Mouse (Mus musculus): ENCODE results near the gene Olfr692. TPM values are rescaled to one million over a fixed set of nuclear protein-coding genes. Genes with fewer than 3 reads are reported as not detected.

The Olfr692 gene
- polyA plus RNA-seq, 1 experiment from 2014 or later: not detected

DNA sequence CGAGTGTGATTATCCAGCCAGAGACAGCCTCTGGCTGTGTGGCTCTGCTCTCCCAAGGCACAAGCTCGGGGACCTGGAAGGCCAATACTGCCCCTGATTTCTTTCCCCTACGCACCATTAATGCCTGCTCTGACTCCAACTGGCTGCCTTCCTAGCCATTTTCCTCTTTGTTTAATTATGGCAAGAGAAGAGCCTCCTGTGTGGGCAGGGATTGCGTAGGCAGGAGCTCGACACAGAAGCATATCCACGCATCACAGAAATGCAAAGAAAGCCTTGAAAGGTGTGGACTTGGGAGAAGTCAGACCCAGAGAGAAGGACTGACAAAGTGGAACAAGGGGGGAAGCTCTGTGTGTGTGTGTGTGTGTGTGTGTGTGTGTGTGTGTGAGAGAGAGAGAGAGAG lies 46.4 kb downstream of the Olfr692 start:
- Histone ChIP-seq H3K27ac (ENCODE audit: low read depth, low read length) (no peak overlapping the region), H3K9ac (ENCODE audit: low read depth, low read length) (no peak overlapping the region), H3K9me3 (ENCODE audit: control insufficient read depth) (no peaks in the 10 kb centered on the region), H3K27me3 (replicated peaks; ENCODE audit: control insufficient read depth, insufficient read depth, low read length) (no peaks in the 10 kb centered on the region), H3K36me3 (ENCODE audit: control insufficient read depth, insufficient read depth) (no peaks in the 10 kb centered on the region), H3K4me2 (replicated peaks; ENCODE audit: low read depth) (no peak overlapping the region), H3K4me3 (ENCODE audit: low read depth, low read length) (no peak overlapping the region), H3K4me1 (replicated peaks; ENCODE audit: control insufficient read depth, insufficient read depth, low read length) (no peaks in the 10 kb centered on the region)
- WGBS: 45% methylated on average over 6 of the region's 6 CpGs
- no peak for ATAC-seq
- no peak for TF ChIP-seq CTCF (IDR thresholded peaks at IDR 0.05; ENCODE audit: low read depth)

DNA sequence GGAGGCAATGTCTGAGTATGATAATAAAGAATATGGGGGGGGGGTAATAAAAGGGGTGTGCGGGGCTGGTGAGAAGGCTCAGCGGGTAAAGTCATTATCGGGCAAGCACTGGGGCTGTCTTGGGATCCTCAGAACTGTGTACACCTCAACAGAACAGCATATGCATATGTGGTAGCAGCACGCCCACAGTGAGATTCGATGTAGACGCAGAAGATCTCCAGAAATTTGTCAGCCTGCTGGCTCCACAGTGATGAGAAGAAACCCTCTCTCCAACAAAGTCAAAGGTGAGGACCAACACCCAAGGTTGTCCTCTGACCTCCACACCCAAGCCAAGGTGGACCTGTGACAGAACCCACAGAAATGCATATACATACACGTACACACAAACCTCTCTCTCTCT lies 48.5 kb downstream of the Olfr692 start:
- H3K4me2 ChIP-seq (replicated peaks; ENCODE audit: low read depth): no peak overlapping the region
- no peaks in the 10 kb centered on the region for H3K27me3 ChIP-seq (replicated peaks; ENCODE audit: control insufficient read depth, insufficient read depth, low read length)
- 85% methylated on average over 7 of the region's 7 CpGs for WGBS
- H3K9ac ChIP-seq (ENCODE audit: low read depth, low read length): no peak overlapping the region
- no peaks in the 10 kb centered on the region for H3K4me1 ChIP-seq (replicated peaks; ENCODE audit: control insufficient read depth, insufficient read depth, low read length)
- no peaks in the 10 kb centered on the region for H3K9me3 ChIP-seq (ENCODE audit: control insufficient read depth)
- no peak overlapping the region for H3K4me3 ChIP-seq (ENCODE audit: low read depth, low read length)
- no peak for ATAC-seq
- TF ChIP-seq CTCF (IDR thresholded peaks at IDR 0.05; ENCODE audit: low read depth): no peak
- H3K27ac ChIP-seq (ENCODE audit: low read depth, low read length): no peak overlapping the region
- H3K36me3 ChIP-seq (ENCODE audit: control insufficient read depth, insufficient read depth): no peaks in the 10 kb centered on the region

DNA sequence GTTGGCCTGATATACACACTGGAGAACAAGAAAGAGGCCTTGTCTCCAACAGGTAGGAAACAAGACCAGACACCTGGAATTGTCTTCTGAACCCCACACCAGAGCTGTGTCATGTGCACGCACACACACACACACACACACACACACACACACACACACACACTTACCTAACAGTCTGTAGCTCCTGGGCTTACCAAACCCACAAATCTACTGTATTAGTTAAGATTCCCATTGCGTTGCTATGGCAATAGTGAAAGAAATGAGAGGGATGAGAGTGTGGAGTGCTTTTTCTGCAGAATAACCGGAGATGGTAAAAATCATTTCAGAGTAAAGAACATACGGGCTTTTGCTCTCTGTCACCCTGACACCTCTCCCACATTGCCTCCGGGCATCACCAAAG lies 50.1 kb downstream of the Olfr692 start:
- H3K36me3 ChIP-seq (ENCODE audit: control insufficient read depth, insufficient read depth): no peaks in the 10 kb centered on the region
- no peak overlapping the region for H3K9ac ChIP-seq (ENCODE audit: low read depth, low read length)
- 87% methylated on average over 5 of the region's 5 CpGs for WGBS
- no peaks in the 10 kb centered on the region for H3K9me3 ChIP-seq (ENCODE audit: control insufficient read depth)
- TF ChIP-seq CTCF (IDR thresholded peaks at IDR 0.05; ENCODE audit: low read depth): no peak
- no peak overlapping the region for H3K27ac ChIP-seq (ENCODE audit: low read depth, low read length)
- H3K27me3 ChIP-seq (replicated peaks; ENCODE audit: control insufficient read depth, insufficient read depth, low read length): no peaks in the 10 kb centered on the region
- H3K4me3 ChIP-seq (ENCODE audit: low read depth, low read length): no peak overlapping the region
- ATAC-seq: no peak
- H3K4me2 ChIP-seq (replicated peaks; ENCODE audit: low read depth): no peak overlapping the region
- no peaks in the 10 kb centered on the region for H3K4me1 ChIP-seq (replicated peaks; ENCODE audit: control insufficient read depth, insufficient read depth, low read length)

Other genes with a start within 250 kb of the Olfr692 start
- gene Olfr683, start 221.2 kb upstream of the Olfr692 start, polyA plus RNA-seq (2015; fragmentation: Nextera tagmentation; extraction: Ambion mirVana): not detected in 2 replicates
- not detected in 2 replicates for gene Olfr684, start 204.6 kb upstream of the Olfr692 start, polyA plus RNA-seq (2015; fragmentation: Nextera tagmentation; extraction: Ambion mirVana)
- gene Olfr685, start 182.2 kb upstream of the Olfr692 start, polyA plus RNA-seq (2015; fragmentation: Nextera tagmentation; extraction: Ambion mirVana): not detected in 2 replicates
- gene Olfr686, start 160.7 kb upstream of the Olfr692 start, polyA plus RNA-seq (2015; fragmentation: Nextera tagmentation; extraction: Ambion mirVana): not detected in 2 replicates
- not detected in 2 replicates for gene Olfr688, start 80.1 kb upstream of the Olfr692 start, polyA plus RNA-seq (2015; fragmentation: Nextera tagmentation; extraction: Ambion mirVana)
- not detected in 2 replicates for gene Olfr689, start 57.1 kb upstream of the Olfr692 start, polyA plus RNA-seq (2015; fragmentation: Nextera tagmentation; extraction: Ambion mirVana)
- not detected in 2 replicates for gene Olfr690, start 34.1 kb upstream of the Olfr692 start, polyA plus RNA-seq (2015; fragmentation: Nextera tagmentation; extraction: Ambion mirVana)
- gene Olfr691, start 26.0 kb upstream of the Olfr692 start, polyA plus RNA-seq (2015; fragmentation: Nextera tagmentation; extraction: Ambion mirVana): not detected in 2 replicates
- gene Gm5901, start 6.8 kb downstream of the Olfr692 start, polyA plus RNA-seq (2015; fragmentation: Nextera tagmentation; extraction: Ambion mirVana): not detected in 2 replicates
- gene Fam160a2, start 31.8 kb downstream of the Olfr692 start, polyA plus RNA-seq (2015; fragmentation: Nextera tagmentation; extraction: Ambion mirVana): 30.5 and 36.9 TPM in 2 replicates
- not detected in 2 replicates for gene Cnga4, start 36.3 kb downstream of the Olfr692 start, polyA plus RNA-seq (2015; fragmentation: Nextera tagmentation; extraction: Ambion mirVana)
- gene Cckbr, start 57.5 kb downstream of the Olfr692 start, polyA plus RNA-seq (2015; fragmentation: Nextera tagmentation; extraction: Ambion mirVana): 0.09 and 0.17 TPM in 2 replicates
- gene Cavin3, start 114.1 kb downstream of the Olfr692 start, polyA plus RNA-seq (2015; fragmentation: Nextera tagmentation; extraction: Ambion mirVana): 79.9 and 80.1 TPM in 2 replicates
- 22.4 and 25.4 TPM in 2 replicates for gene Smpd1, start 186.1 kb downstream of the Olfr692 start, polyA plus RNA-seq (2015; fragmentation: Nextera tagmentation; extraction: Ambion mirVana)
- gene Apbb1, start 213.4 kb downstream of the Olfr692 start, polyA plus RNA-seq (2015; fragmentation: Nextera tagmentation; extraction: Ambion mirVana): 13.5 and 14.0 TPM in 2 replicates
- 0.68 and 1.1 TPM in 2 replicates for gene Hpx, start 231.9 kb downstream of the Olfr692 start, polyA plus RNA-seq (2015; fragmentation: Nextera tagmentation; extraction: Ambion mirVana)